Mouse (Mus musculus) MEL (cell line): Measurements from ENCODE around the gene Mmp15. TPM values are rescaled to one million over a fixed set of nuclear protein-coding genes. Genes with fewer than 3 reads are reported as not detected.

Source experiments
- DNase-seq: peaks from one replicate; pipeline ENCODE4 v3.0.0; 2011; ENCODE audit warnings: low read depth, low spot score
- H3K27ac ChIP-seq: 2 replicates; pipeline ENCODE4 v1.5.1; 2012; ENCODE audit warnings: low read depth, mild to moderate bottlenecking, control low read depth, low read length, moderate library complexity; ENCODE audit not compliant: control insufficient read depth
- H3K27me3 ChIP-seq, 2 experiments: fragments of 150-350 bp in 1 of 2; sonication (generic) in 1 of 2; 2 replicates each; pipeline ENCODE4 v1.6.1; 2012; ENCODE audit warnings: low read length in 2 of 2, mild to moderate bottlenecking in 2 of 2, improper control_type of control experiment in 1 of 2, moderate library complexity in 1 of 2; ENCODE audit not compliant: insufficient read depth in 2 of 2, control insufficient read depth in 1 of 2
- H3K36me3 ChIP-seq, 2 experiments: 2 replicates each; pipeline ENCODE4 v1.6.1; 2012 to 2014; ENCODE audit warnings: low read length in 2 of 2, improper control_type of control experiment in 1 of 2, inconsistent platforms in 1 of 2, mild to moderate bottlenecking in 1 of 2; ENCODE audit not compliant: insufficient read depth in 2 of 2, control insufficient read depth in 1 of 2
- H3K4me1 ChIP-seq, 2 experiments: fragments of 150-350 bp in 1 of 2; sonication (generic) in 1 of 2; 2 replicates each; pipeline ENCODE4 v1.6.1; 2012; ENCODE audit warnings: low read length in 2 of 2, improper control_type of control experiment in 1 of 2, mild to moderate bottlenecking in 1 of 2; ENCODE audit not compliant: insufficient read depth in 2 of 2, control insufficient read depth in 1 of 2
- H3K4me3 ChIP-seq, 2 experiments: fragments of 150-350 bp in 1 of 2; sonication (generic) in 1 of 2; 2 replicates each; pipeline ENCODE4 v1.5.1; 2012; ENCODE audit warnings: low read depth in 2 of 2, low read length in 2 of 2, mild to moderate bottlenecking in 2 of 2, moderate library complexity in 2 of 2, control low read depth in 1 of 2, improper control_type of control experiment in 1 of 2; ENCODE audit not compliant: control insufficient read depth in 1 of 2, insufficient read depth in 1 of 2
- H3K79me2 ChIP-seq: 2 replicates; pipeline ENCODE4 v1.6.1; 2012; ENCODE audit warnings: mild to moderate bottlenecking, low read length, moderate library complexity; ENCODE audit not compliant: control insufficient read depth, poor library complexity, insufficient read depth
- H3K9ac ChIP-seq: 2 replicates; pipeline ENCODE4 v1.6.1; 2012; ENCODE audit warnings: low read depth, mild to moderate bottlenecking, control low read depth, low read length, moderate library complexity; ENCODE audit not compliant: control insufficient read depth, poor library complexity, severe bottlenecking
- H3K9me3 ChIP-seq: fragments of 150-350 bp; sonication (generic); replicated peaks from 2 replicates; pipeline ENCODE4 v1.6.1; 2012; ENCODE audit warnings: mild to moderate bottlenecking, low read length, improper control_type of control experiment, moderate library complexity; ENCODE audit not compliant: insufficient read depth
- BHLHE40 ChIP-seq: IDR thresholded peaks from 2 replicates; pipeline ENCODE4 v1.6.1; 2012; ENCODE audit warnings: low read depth, mild to moderate bottlenecking, inconsistent platforms, low read length, improper control_type of control experiment, borderline replicate concordance
- ELF1 ChIP-seq: IDR thresholded peaks from 2 replicates; pipeline ENCODE4 v1.6.1; 2014; ENCODE audit warnings: low read depth, mild to moderate bottlenecking, inconsistent platforms, low read length, improper control_type of control experiment, moderate library complexity
- ETS1 ChIP-seq: IDR thresholded peaks from 2 replicates; pipeline ENCODE4 v1.6.1; 2012; ENCODE audit warnings: low read depth, mild to moderate bottlenecking, inconsistent platforms, low read length, improper control_type of control experiment, moderate library complexity
- GABPA ChIP-seq: IDR thresholded peaks from 2 replicates; pipeline ENCODE4 v1.6.1; 2012; ENCODE audit warnings: low read depth, mild to moderate bottlenecking, inconsistent platforms, low read length, improper control_type of control experiment, moderate library complexity
- GATA1 ChIP-seq: IDR thresholded peaks from 2 replicates; pipeline ENCODE4 v1.6.1; 2011; ENCODE audit warnings: low read depth, low read length, improper control_type of control experiment
- HCFC1 ChIP-seq: IDR thresholded peaks from 2 replicates; pipeline ENCODE4 v1.6.1; 2012; ENCODE audit warnings: low read depth, mild to moderate bottlenecking, inconsistent platforms, low read length, improper control_type of control experiment, moderate library complexity
- JUND ChIP-seq: IDR thresholded peaks from 2 replicates; pipeline ENCODE4 v1.6.1; 2011; ENCODE audit warnings: low read depth, mild to moderate bottlenecking, improper control_type of control experiment, low read length
- MAX ChIP-seq: IDR thresholded peaks from 2 replicates; pipeline ENCODE4 v1.6.1; 2011; ENCODE audit warnings: low read length, improper control_type of control experiment
- MXI1 ChIP-seq: IDR thresholded peaks from 2 replicates; pipeline ENCODE4 v1.6.1; 2011; ENCODE audit warnings: mild to moderate bottlenecking, low read depth, low read length, improper control_type of control experiment
- RCOR1 ChIP-seq: IDR thresholded peaks from 2 replicates; pipeline ENCODE4 v1.6.1; 2012; ENCODE audit warnings: low read depth, mild to moderate bottlenecking, inconsistent platforms, low read length, improper control_type of control experiment
- SMC3 ChIP-seq: IDR thresholded peaks from 2 replicates; pipeline ENCODE4 v1.6.1; 2011; ENCODE audit warnings: low read depth, low read length, improper control_type of control experiment
- TBP ChIP-seq: IDR thresholded peaks from 2 replicates; pipeline ENCODE4 v1.8.0; 2011; ENCODE audit warnings: low read depth, low read length, improper control_type of control experiment
- TCF12 ChIP-seq: IDR thresholded peaks from 2 replicates; pipeline ENCODE4 v1.6.1; 2014; ENCODE audit warnings: low read depth, mild to moderate bottlenecking, inconsistent platforms, low read length, improper control_type of control experiment, moderate library complexity
- USF1 ChIP-seq: IDR thresholded peaks from 2 replicates; pipeline ENCODE4 v1.6.1; 2014; ENCODE audit warnings: low read depth, mild to moderate bottlenecking, inconsistent platforms, low read length, improper control_type of control experiment, moderate library complexity
- USF2 ChIP-seq, 2 experiments: IDR thresholded peaks; 2 replicates each; pipeline ENCODE4 v1.6.1; 2011 to 2012; ENCODE audit warnings: improper control_type of control experiment in 2 of 2, low read length in 2 of 2, borderline replicate concordance in 1 of 2, inconsistent platforms in 1 of 2, low read depth in 1 of 2, mild to moderate bottlenecking in 1 of 2; ENCODE audit not compliant: insufficient read depth in 1 of 2
- ZC3H11A ChIP-seq: IDR thresholded peaks from 2 replicates; pipeline ENCODE4 v1.6.1; 2012; ENCODE audit warnings: low read depth, mild to moderate bottlenecking, inconsistent platforms, low read length, improper control_type of control experiment
- ZMIZ1 ChIP-seq: IDR thresholded peaks from 2 replicates; pipeline ENCODE4 v1.6.1; 2012; ENCODE audit warnings: low read depth, mild to moderate bottlenecking, inconsistent platforms, low read length, improper control_type of control experiment, moderate library complexity
- polyA plus RNA-seq, 2 experiments: library from polyadenylated mRNA; stranded (reverse) in 1 of 2; unstranded in 1 of 2; fragments of >175 nt in 1 of 2; fragments of >200 nt in 1 of 2; gene quantifications; 2 replicates each; pipeline versions ENCODE4 v1.2.1 to v1.2.4; 2012; ENCODE audit warnings: low replicate concordance in 2 of 2, low read depth in 1 of 2; ENCODE audit not compliant: insufficient read length in 2 of 2, insufficient read depth in 1 of 2, missing spikeins in 1 of 2
- total RNA-seq: library from RNA; depleted of rRNA; stranded (reverse); fragments of 300-350 nt; gene quantifications from 2 replicates; pipeline ENCODE4 v1.2.3, GENCODE M21; 2012

Mmp15 gene
- total and polyA plus RNA-seq, 3 experiments, result 0.01 TPM; not detected in 2

- no peak overlapping the region for H3K27ac ChIP-seq
- peaks cover 3 to 9% of the 10 kb centered on the region in 2 experiments; a peak in 2 of 4 replicates for H3K4me1 ChIP-seq
- no peak for TF ChIP-seq BHLHE40
- TF ChIP-seq ETS1, result peak; percentile 37; the same call in 1 of the 2 replicates
- TF ChIP-seq ZC3H11A, result no peak
- peak; percentile 38; the same call in 1 of the 2 replicates for TF ChIP-seq USF1
- TF ChIP-seq TBP, result no peak
- TF ChIP-seq SMC3, result no peak
- no peak for TF ChIP-seq GATA1
- TF ChIP-seq GABPA, result no peak
- TF ChIP-seq TCF12, result no peak
- TF ChIP-seq MAX, result no peak
- TF ChIP-seq ELF1, result peak; percentile 14; the same call in 1 of the 2 replicates
- no peak for TF ChIP-seq HCFC1
- no peak for TF ChIP-seq ZMIZ1
- TF ChIP-seq, all 39 proteins: peak for 3
- H3K9me3 ChIP-seq, result no peaks in the 10 kb centered on the region
- peaks cover 7% of the 10 kb centered on the region; the same call in 1 of the 2 replicates for H3K79me2 ChIP-seq
- no peak overlapping the region for H3K4me3 ChIP-seq
- no peak overlapping the region for H3K9ac ChIP-seq
- no peaks in the 10 kb centered on the region for H3K27me3 ChIP-seq
- DNase-seq, result peak; percentile 42
- H3K36me3 ChIP-seq, result peaks cover 0 to 3% of the 10 kb centered on the region in 2 experiments
These were observed 16.4 kb upstream of the Mmp15 start for GRCm38 (mm10) chr8:95335706-95336105.

- DNase-seq, result no peak
- TF ChIP-seq SMC3 (no peak), USF1 (no peak), JUND (no peak), ETS1 (no peak), MXI1 (no peak), RCOR1 (no peak), USF2 (IDR thresholded peaks at IDR 0.05; ENCODE audit: borderline replicate concordance in 1 of 2, insufficient read depth in 1 of 2, low read depth in 1 of 2, low read length in 2 of 2) (no peak)
- TF ChIP-seq, all 39 proteins: peak for 0
- Histone ChIP-seq H3K27me3 (no peaks in the 10 kb centered on the region), H3K27ac (no peak overlapping the region), H3K79me2 (peaks cover 5% of the 10 kb centered on the region; the same call in 1 of the 2 replicates), H3K4me3 (no peak overlapping the region), H3K36me3 (peaks cover 0 to 2% of the 10 kb centered on the region in 2 experiments; a peak in 3 of 4 replicates), H3K4me1 (peaks cover 2 to 7% of the 10 kb centered on the region in 2 experiments; a peak in 2 of 4 replicates), H3K9ac (no peak overlapping the region), H3K9me3 (no peaks in the 10 kb centered on the region)
These were observed 15.7 kb upstream of the Mmp15 start for GRCm38 (mm10) chr8:95336363-95336762.
